Mouse (Mus musculus) G1E (cell line): ENCODE results near the gene Insm1. TPM values are rescaled to one million over a fixed set of nuclear protein-coding genes. Genes with fewer than 3 reads are reported as not detected.

Experiments used
- ATAC-seq: 2 replicates; pipeline ENCODE4 v1.8.0; 2016; ENCODE audit warnings: mild to moderate bottlenecking; ENCODE audit not compliant: insufficient number of reproducible peaks, poor library complexity, low FRiP score, severe bottlenecking; ENCODE audit errors: extremely low read depth
- DNase-seq: peaks from one replicate; pipeline ENCODE4 v3.0.0; 2012; ENCODE audit warnings: low spot score
- H3K27me3 ChIP-seq: 2 replicates; pipeline ENCODE4 v1.6.1; 2012; ENCODE audit warnings: mild to moderate bottlenecking, low read length, inconsistent platforms; ENCODE audit not compliant: insufficient read depth
- H3K36me3 ChIP-seq: replicated peaks from 2 replicates; pipeline ENCODE3; 2012; ENCODE audit warnings: mild to moderate bottlenecking, inconsistent platforms
- H3K4me1 ChIP-seq: 2 replicates; pipeline ENCODE4 v1.6.1; 2012; ENCODE audit warnings: low read depth, low read length, inconsistent platforms, mixed read lengths; ENCODE audit not compliant: insufficient read depth
- H3K4me3 ChIP-seq: 2 replicates; pipeline ENCODE4 v1.5.1; 2012; ENCODE audit warnings: low read depth, mild to moderate bottlenecking, inconsistent platforms, low read length, moderate library complexity, mixed read lengths
- H3K9me3 ChIP-seq: replicated peaks from 2 replicates; pipeline ENCODE4 v1.6.1; 2012; ENCODE audit warnings: inconsistent platforms
- CTCF ChIP-seq: IDR thresholded peaks from 2 replicates; pipeline ENCODE4 v1.5.1; 2012; ENCODE audit warnings: low read depth, low read length, inconsistent platforms, mixed read lengths
- GATA1 ChIP-seq: IDR thresholded peaks from 2 replicates; pipeline ENCODE4 v1.6.1; 2012; ENCODE audit warnings: borderline replicate concordance, low read length, inconsistent platforms, mixed read lengths
- GATA2 ChIP-seq: IDR thresholded peaks from 2 replicates; pipeline ENCODE4 v1.6.1; 2012; ENCODE audit warnings: low read depth, low read length, inconsistent platforms, borderline replicate concordance
- POLR2AphosphoS5 ChIP-seq: IDR thresholded peaks from 2 replicates; pipeline ENCODE4 v1.6.1; 2012; ENCODE audit warnings: low read depth, low read length, inconsistent platforms; ENCODE audit not compliant: insufficient replicate concordance
- TAL1 ChIP-seq: conservative IDR thresholded peaks from 2 replicates; pipeline ENCODE4 v1.6.1; 2012; ENCODE audit warnings: low read depth, low read length, inconsistent platforms, mixed read lengths
- polyA plus RNA-seq: library from polyadenylated mRNA; stranded (reverse); fragments of >175 nt; gene quantifications from 2 replicates; pipeline ENCODE4 v1.2.3, GENCODE M21; 2012
- total RNA-seq, 2 experiments: library from RNA; stranded (forward) in 1 of 2; stranded (reverse) in 1 of 2; fragments of 200-1000 nt in 1 of 2; fragments of >200 nt in 1 of 2; fragmentation: Nextera tagmentation in 1 of 2; gene quantifications; 2 replicates each; pipeline ENCODE4 v1.2.3; 2014 to 2017

Gene Insm1
- total and polyA plus RNA-seq, 3 experiments = 0.05 TPM; not detected in 2

- DNase-seq = no peak
- H3K4me3 ChIP-seq = no peak overlapping the region
- no peak for ATAC-seq
- H3K27me3 ChIP-seq = no peaks in the 10 kb centered on the region; the same call in 1 of the 2 replicates
- no peaks in the 10 kb centered on the region for H3K4me1 ChIP-seq
- H3K9me3 ChIP-seq = peaks cover 40% of the 10 kb centered on the region
- H3K36me3 ChIP-seq = no peaks in the 10 kb centered on the region
- no peak for TF ChIP-seq CTCF
- no peak for TF ChIP-seq TAL1
- no peak for TF ChIP-seq GATA1
- no peak for TF ChIP-seq GATA2
- TF ChIP-seq POLR2AphosphoS5 = no peak
Measured at GRCm38 (mm10) chr2:146224141-146224540, 2.4 kb downstream of the Insm1 start.

GRCm38 (mm10) chr2:146225818-146226217, 4.1 kb downstream of the Insm1 start:
- peaks cover 32% of the 10 kb centered on the region for H3K9me3 ChIP-seq
- DNase-seq (no peak), ATAC-seq (no peak)
- H3K36me3 ChIP-seq = no peaks in the 10 kb centered on the region
- TF ChIP-seq POLR2AphosphoS5 (no peak), CTCF (no peak), GATA1 (no peak), TAL1 (no peak), GATA2 (no peak)
- no peaks in the 10 kb centered on the region; the same call in 1 of the 2 replicates for H3K27me3 ChIP-seq
- H3K4me1 ChIP-seq = no peaks in the 10 kb centered on the region
- no peak overlapping the region for H3K4me3 ChIP-seq

- no peak for DNase-seq
- 0 out of 2 replicates have a peak, but pooled peaks have one; percentile 8 for ATAC-seq
- Histone ChIP-seq H3K27me3 (no peaks in the 10 kb centered on the region), H3K9me3 (peaks cover 25% of the 10 kb centered on the region), H3K36me3 (no peaks in the 10 kb centered on the region), H3K4me3 (no peak overlapping the region), H3K4me1 (no peaks in the 10 kb centered on the region)
- no peak for TF ChIP-seq GATA2
- TF ChIP-seq TAL1 = no peak
- no peak for TF ChIP-seq CTCF
- no peak for TF ChIP-seq POLR2AphosphoS5
- TF ChIP-seq GATA1 = no peak
Measured at GRCm38 (mm10) chr2:146226484-146226883, 4.8 kb downstream of the Insm1 start.

- H3K36me3 ChIP-seq = no peaks in the 10 kb centered on the region
- TF ChIP-seq GATA1 (no peak), CTCF (no peak), TAL1 (no peak), POLR2AphosphoS5 (no peak), GATA2 (no peak)
- no peaks in the 10 kb centered on the region for H3K4me1 ChIP-seq
Measured at GRCm38 (mm10) chr2:146227646-146228045, 5.9 kb downstream of the Insm1 start.

GRCm38 (mm10) chr2:146228435-146228834, 6.7 kb downstream of the Insm1 start:
- peaks cover 6% of the 10 kb centered on the region for H3K9me3 ChIP-seq
- no peaks in the 10 kb centered on the region for H3K36me3 ChIP-seq
- DNase-seq (no peak), ATAC-seq (no peak)
- H3K4me3 ChIP-seq = no peak overlapping the region
- no peaks in the 10 kb centered on the region for H3K27me3 ChIP-seq
- no peaks in the 10 kb centered on the region for H3K4me1 ChIP-seq
- TF ChIP-seq POLR2AphosphoS5 (no peak), CTCF (no peak), TAL1 (no peak), GATA2 (no peak), GATA1 (no peak)

More at GRCm38 (mm10) chr2:146227646-146228045, 5.9 kb downstream of the Insm1 start:
- ATAC-seq = no peak
- DNase-seq = no peak
- Histone ChIP-seq H3K4me3 (no peak overlapping the region), H3K9me3 (peaks cover 14% of the 10 kb centered on the region), H3K27me3 (no peaks in the 10 kb centered on the region)

GRCm38 (mm10) chr2:146231485-146231884, 9.8 kb downstream of the Insm1 start:
- H3K36me3 ChIP-seq = no peaks in the 10 kb centered on the region
- H3K4me3 ChIP-seq = no peak overlapping the region
- H3K9me3 ChIP-seq = no peaks in the 10 kb centered on the region; the same call in 1 of the 2 replicates
- TF ChIP-seq GATA2 (no peak), GATA1 (no peak), CTCF (no peak), POLR2AphosphoS5 (no peak), TAL1 (no peak)
- H3K27me3 ChIP-seq = no peaks in the 10 kb centered on the region
- ATAC-seq = no peak
- no peak for DNase-seq
- H3K4me1 ChIP-seq = no peaks in the 10 kb centered on the region
